Mouse (Mus musculus): Measurements from ENCODE around the gene Trio.
"Not testable (repeated sequence)": the region's sequence is repeated elsewhere in the genome, so short reads cannot be mapped to it uniquely, and the experiment has no call there.

The Trio gene

DNA sequence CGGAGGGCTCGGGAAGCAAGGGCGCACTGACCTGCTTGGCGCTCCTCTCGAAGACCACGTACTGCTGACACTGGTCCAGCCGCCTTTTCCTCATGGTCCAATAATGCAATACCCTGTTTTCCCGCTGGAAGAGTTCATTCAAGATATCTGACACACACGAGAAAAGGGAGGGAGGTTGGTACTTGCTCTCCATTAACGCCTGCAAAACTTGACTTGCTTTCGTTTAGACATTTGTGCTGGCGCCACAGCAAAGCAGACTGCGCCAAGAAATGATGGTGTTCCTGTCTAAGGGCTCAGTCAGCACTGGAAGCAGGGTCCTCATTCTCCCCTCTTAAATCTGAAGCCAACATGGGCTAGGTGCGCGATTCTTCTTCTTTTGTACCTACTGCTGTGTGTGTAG, 184.0 kb downstream of the Trio start:
- no peak for DNase-seq (ENCODE audit: low read depth, low spot score)

DNA sequence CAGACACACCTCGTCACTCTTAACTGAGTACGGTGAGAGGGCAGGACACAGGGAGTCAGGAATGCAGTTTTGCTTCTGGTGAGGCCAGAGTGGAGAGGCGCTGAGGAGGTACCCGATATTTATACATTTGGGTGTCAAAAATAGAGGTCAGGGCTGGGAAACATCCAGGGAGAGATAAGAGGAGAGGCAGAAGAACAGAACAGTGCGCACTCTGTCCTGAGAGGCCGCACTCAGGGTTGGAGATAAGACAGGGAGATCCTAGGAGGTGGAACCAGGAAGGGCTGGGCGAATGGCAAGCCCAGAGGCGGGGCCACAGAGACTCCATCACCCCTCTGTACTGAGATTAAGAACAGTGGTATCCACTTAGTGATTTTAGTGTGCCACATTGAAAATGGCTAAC, 185.1 kb downstream of the Trio start:
- DNase-seq (ENCODE audit: low read depth, low spot score) = no peak

DNA sequence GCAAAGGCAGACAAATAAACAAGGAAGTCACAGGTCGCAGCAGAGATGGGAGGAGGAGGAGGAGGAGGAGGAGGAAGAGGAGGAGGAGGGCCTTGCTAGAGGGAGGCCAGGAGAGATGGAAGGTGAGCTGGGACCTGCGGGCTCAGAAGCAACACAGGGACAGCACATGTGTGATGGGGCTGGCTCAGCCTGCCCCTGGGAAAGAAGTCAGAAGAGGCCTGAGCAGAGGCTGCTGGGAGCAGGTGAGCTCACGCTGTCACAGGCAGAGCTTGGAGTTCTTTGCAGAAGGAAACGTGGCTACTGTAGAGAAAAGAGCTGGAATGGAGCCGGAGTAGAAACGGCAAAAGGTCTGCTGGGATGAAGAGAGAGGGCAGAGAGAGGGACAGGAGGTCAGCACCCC, 185.5 kb downstream of the Trio start:
- DNase-seq (ENCODE audit: low read depth, low spot score) = no peak

DNA sequence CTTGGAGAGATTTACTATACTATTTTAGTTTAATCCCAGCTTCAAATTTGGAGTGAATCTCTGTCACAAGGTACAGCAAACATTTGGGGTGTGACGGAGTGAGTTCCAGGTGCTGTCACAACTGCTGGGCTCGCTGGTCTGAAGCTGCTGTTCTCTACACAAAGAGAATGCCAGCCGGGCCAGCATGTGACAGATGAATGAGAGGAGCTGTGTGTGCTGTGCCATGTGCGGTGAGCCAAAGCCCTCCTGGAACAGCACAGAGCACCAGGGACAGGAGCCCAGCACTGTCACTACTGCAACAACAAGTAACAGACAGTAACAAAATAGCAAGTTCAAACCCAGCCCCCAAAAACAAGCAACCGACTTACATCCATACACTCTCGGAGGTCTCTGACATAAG, 194.0 kb downstream of the Trio start:
- peak; percentile 74 for DNase-seq (ENCODE audit: low read depth, low spot score)

DNA sequence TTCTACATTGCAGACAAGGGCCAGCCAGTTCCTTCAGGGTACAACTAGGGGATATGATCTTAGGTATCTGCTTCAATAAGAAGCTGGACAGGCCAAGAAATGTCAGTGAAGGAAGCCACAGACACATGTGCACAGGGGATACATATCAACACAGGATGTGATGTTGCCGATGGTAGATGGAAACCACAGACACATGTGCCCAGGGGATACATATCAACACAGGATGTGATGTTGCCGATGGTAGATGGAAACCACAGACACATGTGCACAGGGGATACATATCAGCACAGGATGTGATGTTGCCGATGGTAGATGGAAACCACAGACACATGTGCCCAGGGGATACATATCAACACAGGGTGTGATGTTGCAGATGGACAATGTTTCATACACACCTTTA, 197.8 kb downstream of the Trio start:
- DNase-seq (ENCODE audit: low read depth, low spot score) = not testable (repeated sequence)

DNA sequence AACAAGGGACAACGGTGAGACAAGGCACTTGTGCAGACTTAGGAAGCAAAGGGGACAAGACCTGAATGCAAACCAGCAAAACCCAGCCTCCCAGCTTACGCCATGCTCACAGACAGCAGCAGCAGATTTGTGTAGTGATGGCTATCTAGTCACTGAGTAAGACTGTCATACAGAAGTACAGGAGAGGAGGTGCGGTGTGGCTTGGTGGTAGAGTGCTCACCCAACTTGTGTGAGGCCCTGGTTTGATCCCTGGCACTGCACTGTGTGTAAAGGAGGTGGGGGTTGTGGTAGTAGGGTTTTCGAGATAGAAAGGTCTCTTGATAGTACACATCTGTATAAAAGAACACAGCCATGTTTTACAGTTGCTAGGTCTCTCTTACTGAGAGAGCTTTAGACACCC, 198.8 kb downstream of the Trio start:
- DNase-seq (ENCODE audit: low read depth, low spot score) = no peak

DNA sequence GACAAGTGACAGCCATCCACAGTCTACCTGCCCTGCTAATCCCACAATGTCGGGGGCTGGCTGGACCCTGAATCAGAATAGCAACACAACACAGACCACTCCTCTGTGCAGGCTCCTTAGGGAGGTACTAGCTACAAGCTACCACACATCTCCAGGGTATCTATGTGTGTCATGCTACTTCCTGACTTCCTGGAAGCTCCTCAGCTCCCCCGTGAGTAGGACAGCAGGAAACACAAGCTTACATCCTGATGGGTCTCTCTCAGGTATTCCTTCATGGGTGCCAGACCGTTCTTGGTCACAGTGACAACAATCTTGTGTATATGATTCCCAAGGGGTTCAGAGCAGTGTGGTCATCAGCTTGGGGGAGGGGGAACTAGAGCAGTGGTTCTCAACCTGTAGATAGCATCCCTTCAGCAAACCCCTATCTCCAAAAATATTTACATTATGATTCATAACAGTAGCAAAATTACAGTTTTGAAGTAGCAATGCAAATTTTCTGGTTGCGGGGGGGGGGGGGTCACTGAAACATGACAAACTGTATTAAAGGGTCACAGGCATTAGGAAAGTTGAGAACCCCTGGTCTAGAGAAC, 199.5 kb downstream of the Trio start:
- DNase-seq (ENCODE audit: low read depth, low spot score) = no peak

DNA sequence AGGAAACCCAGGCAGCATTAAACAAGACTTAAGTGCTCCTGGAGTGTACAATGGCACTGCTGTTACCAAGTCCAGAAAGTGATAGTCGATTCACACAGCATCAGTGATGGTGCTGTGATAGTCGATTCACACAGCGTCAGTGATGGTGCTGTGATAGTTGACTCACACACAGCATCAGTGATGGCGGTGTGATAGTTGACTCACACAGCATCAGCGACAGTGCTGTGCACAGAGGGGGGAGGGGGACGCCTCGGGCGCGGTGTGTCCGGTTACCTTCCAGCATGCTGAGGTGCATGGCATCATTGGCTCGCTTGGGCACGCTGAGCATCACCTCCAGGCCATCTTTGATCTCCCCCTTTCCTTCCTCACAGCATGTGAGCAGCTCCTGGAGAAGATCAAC, 200.3 kb downstream of the Trio start:
- peak; percentile 75 for DNase-seq (ENCODE audit: low read depth, low spot score)

DNA sequence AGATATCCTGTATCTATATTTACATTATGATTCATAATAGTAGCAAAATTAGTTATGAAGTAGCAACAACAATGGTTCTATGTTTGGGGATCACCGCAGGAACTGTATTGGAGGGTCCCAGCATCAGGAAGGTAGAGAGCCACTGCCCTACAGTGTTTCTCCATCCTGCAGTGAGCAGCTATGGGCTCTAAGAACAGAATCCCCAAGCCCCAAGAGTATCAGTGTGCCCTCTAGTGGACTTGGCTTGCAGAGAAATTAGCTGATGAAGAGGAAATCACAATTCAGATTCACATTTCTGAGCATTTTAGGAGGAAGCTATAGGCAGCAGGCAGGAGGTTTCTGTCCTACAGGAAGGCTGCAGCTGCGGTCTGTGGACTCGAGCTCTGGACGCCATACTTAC, 202.1 kb downstream of the Trio start:
- peak; percentile 69 for DNase-seq (ENCODE audit: low read depth, low spot score)

DNA sequence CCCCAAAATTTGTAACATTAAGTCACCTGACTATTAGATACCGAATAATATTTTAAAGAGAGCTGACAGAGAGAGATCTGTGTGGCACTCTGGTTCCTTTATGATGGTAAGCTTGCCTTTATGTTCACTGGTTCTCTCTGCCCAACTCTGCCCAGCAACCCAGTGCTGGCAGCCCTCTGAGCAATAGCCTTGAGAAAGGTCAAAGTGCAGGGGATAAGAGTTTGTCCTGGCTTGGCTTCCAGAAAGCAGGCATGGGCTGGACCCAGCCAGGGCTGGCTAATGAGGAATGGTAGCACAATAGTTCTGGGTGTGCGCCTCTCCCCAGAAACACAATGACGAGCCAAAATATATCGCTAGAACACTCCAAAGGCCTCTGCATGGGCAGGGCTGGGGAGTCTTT, 203.2 kb downstream of the Trio start:
- no peak for DNase-seq (ENCODE audit: low read depth, low spot score)

DNA sequence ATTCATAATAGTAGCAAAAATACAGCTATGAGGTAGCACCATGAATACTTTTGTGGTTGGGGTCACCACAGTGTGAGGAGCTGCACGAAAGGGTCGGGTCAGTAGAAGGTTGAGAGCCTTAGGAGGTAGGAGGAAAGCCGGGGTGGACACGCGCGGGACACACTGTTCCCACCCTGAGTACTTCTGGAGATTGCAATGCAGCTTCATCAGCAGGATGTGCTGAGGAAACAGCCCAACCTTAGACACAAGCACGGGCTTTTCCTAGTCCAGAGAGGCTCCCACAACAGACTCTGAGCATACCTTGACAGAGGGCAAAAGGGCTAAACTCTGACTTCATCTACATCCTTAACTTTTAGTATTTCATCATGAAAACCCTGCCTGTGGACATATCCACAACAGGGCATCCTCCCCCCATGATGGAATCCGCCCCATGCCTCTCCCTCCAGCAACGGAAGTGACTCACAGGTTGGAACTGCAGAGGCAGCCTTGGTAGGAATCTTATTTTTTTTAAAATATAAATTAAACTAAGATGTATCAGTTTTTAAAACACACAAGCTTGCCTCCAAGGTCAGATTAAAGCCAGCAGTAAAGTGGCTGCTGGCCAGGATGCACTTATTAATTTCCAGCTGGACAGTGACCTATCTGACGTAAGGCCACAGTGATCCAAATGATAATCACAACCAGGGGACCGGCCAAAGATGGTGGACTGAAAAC, 203.8 kb downstream of the Trio start:
- no peak for DNase-seq (ENCODE audit: low read depth, low spot score)

DNA sequence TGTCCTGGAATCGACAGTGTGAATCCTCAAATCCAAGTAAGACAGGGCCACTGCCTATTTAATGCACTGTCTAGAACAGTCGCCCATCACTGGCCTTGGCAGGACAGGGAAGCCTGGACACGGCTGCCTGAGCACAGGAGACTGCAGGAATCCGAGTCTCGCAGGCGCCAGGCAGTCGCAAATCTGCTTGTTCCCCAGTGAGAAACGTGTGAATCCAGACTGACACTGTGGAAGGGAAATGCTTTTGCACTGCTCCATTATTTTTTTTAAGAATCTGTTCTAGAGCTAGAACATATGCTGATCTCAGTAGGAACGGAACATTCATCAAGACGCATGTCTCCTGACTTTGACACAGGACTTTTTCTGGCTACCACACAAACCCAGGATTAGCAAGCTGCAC, 208.6 kb downstream of the Trio start:
- DNase-seq (ENCODE audit: low read depth, low spot score) = peak; percentile 91

DNA sequence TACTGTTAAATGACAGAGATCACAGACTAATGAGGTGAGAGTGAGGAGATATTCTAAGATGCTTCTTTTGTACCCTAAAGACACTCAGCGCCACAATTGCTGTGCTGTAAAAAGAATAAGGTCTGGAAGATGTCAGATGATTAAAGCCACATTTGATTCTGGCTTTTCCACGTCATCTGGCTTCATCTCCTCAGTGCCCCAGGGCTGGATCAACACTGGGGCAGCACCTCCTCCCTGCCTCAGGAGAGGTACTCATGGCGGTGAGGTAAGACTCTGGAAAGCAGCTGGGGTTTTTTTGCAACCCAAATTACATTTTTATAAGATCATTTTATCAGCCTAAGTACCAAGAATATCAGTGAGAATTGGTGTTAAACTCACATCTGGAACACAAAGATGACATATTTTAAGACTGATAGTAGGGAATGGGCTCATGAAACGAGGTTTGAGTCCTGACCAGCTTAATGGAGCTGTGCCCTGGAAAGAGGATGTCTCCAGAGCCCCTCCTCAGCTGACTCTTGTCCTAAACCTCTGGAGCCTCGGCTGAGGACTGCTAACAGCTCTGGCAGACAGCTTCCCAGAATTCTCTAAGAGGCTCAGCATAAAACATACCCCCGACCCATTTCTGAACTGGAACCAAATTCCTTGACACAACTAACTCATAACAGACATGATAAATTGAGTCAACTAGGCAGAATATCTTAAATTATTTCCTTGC, 210.8 kb downstream of the Trio start:
- no peak for DNase-seq (ENCODE audit: low read depth, low spot score)

DNA sequence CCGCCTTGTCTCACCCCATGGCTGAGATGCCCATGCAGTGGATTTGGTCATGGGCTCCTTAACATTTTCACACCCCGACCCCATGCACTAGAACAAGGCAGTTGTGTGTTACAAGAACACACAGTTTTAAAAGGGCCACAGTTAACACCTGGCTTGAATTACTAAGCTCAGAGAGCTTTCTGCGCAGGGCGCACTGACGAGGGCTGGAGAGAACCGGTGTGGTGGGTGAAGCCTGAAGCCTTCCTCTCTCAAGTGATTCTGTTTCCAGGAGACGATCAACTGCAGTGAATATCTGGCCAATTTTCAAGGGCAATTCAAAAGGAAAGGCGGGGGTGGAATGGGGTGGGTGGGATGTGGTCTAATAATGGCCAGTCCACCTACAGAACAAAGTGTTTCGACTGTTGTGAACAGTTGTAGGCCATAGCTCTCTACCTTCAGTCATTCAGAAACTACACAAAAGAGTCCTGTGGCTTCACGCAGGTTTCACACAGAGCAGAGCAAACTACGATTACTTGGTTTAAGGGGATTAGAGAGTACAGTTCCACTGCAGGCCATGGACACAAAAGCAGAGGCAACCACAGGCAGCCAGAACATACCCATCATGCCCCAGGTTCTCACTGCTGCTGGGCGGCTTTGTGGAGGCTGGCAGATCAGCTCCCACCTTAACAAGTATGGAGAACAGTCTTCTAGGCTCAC, 214.7 kb downstream of the Trio start:
- no peak for DNase-seq (ENCODE audit: low read depth, low spot score)

DNA sequence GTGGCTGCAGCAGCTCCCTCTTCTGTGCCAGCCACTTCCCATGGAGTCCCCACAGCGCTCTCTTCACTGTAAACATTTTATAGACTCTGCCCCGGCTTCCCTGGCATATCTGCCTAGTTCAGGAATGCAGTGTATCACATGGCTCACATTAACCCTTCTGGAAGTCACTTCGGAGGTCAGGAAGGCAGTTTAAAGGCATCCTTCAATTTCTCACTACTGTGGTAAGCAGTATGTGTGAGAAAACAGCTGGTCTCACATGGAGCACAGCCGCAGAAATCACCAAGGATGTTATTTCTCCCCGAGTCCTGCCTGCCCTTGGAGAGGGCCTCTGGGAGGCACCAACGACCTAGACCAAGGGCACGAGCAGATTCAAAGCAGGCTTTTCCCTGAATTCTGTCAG, 215.4 kb downstream of the Trio start:
- DNase-seq (ENCODE audit: low read depth, low spot score) = no peak

DNA sequence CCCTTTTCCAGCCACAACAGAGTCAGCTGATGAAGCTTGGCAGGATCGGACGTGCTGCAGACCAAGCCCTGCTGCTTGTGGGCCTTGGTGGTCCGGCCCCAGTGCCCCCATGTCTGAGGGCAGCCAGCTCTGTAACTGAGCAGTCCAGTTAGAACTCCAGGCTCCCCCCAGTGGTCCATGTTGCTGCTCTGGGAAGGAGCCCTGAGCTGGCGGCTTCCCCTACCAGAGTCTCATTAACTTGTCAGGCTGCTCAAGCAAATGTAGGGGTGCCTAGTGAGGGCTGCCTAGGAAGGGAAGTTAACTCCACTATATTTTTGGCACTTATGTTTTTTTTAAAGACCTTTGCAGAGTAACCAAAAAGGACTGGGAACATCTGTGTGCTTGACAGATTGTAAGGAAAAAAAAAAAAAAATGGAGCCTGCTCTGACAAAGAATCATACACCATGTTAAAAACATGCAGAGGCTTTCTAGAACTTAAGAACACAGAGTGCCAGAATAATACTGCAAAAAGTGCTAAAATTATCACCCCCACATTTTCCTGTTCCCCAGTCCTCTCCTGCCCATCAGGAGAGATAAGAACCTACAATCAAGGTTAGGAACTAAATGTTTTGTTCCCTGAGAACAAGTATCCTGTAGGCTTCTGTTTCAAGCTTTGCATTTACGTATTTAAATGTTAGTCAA, 216.9 kb downstream of the Trio start:
- peak; percentile 87 for DNase-seq (ENCODE audit: low read depth, low spot score)

DNA sequence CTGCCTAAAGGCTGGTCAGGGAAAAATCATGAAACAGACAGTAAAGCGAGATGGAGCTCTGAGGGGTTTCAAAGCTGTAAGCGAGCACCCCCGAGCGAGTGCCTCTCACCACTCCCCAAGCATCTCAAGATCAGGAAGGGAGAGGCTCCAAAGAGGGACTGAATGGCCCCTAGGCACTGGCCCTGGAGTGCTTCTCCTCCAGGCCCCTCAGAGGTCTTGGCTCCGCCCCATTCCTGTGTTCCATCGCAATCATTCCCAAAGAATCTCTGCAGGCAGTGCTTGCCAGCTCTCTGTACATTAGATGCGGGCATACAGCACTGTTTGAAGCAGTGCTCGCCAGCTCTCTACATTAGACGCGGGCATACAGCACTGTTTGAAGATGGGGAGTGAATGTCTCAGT, 219.4 kb downstream of the Trio start:
- DNase-seq (ENCODE audit: low read depth, low spot score) = no peak

DNA sequence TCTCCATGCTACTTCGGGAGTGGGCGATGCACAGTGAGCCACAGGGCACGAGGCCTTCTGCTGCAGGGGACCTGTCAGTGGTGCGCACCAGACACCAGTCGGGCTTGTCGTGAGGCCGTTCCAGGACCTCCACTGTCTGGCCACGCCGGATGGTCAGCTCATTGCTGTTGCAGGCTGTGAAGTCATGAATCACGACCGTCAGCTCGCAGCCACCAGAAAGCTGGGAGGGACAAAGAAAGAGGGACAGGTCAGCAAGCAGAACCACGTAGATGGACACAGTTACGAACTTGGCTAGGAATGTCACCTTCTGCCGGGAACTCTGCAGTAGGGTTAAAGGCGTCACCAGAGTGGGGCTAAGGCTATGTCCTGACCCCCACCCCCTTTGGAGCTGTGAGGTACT, 220.0 kb downstream of the Trio start:
- DNase-seq (ENCODE audit: low read depth, low spot score) = no peak

DNA sequence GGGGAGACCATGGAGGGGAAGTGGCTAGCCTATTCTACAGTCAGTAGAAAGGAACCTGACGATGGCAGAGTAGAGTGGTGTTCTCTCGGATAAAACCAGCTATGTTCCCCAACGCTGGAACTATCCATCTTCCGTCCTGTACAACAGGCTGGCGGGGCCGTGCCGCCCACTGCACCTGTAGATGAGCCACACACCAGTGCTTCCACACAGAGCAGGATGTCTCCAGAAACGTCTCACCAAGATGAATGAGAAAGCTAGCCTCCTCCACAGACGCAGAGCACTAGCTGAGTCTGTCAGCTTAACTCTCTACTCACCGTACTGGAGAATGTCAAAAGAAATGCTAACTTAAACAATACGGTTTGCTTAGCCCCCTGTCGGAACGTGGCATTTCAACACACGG, 221.2 kb downstream of the Trio start:
- DNase-seq (ENCODE audit: low read depth, low spot score) = peak; percentile 72

DNA sequence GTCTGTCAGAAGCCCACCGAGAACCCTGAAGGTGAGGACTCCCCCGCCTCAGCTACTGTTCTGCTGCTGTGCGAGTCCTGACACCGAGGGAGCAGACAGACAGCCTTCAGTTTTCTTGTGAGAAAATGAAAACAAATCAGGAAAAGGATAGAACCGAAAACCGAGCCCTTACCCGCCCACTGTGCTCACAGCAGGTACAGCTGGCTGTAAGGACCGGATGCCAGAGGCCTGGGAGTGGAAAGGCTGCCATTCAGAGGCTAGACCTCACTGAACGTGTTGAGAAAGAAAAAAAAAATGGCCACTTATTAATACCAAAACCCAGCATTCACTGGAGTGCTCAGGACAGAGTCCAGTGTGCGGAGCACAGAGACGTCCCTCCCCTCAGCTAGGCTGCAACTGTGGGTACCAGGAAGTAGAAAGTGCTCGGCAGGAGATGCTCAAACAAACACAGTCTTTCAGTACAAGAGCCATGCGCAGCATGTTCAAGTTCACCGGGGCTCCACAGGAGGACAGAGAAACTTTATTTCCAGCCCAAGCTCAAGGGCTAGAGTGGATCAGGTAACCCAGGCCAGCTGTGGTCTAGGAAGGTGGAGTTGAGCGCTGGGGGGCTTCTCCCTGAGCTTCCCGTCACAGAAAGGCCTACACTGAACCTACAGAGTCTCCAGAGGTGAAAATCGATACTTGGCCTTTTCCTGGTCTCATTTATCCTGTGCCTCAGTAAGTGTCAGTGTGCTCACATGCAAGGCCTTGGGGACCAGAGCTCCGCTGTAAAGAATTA, 221.9 kb downstream of the Trio start:
- no peak for DNase-seq (ENCODE audit: low read depth, low spot score)

DNA sequence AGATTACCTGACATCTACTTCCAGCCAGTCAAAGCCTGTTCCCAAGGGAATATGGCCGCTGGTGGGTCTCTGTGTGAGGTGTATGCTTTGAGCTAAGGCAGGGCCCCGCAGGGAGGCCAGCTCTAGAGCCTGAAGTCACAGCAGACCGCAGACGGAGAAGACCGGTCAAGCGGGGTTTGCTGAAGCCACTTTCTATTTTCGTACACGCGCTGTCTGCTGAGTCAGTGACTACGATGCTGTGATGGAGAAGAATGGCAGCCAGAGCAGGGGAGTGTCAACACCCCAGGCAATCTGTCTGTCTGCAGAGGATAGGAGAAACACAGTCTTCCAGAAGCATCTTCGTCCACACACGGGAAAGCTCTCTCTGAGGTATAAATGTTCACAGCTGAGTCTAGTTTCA, 223.4 kb downstream of the Trio start:
- peak; percentile 87 for DNase-seq (ENCODE audit: low read depth, low spot score)

Measured in brain, adult 2 months (tissue).